Mouse (Mus musculus) hindbrain, embryonic 16.5 days (tissue): Measurements from ENCODE around the gene 1700016K19Rik. TPM values are rescaled to one million over a fixed set of nuclear protein-coding genes. Genes with fewer than 3 reads are reported as not detected.
A peak's percentile ranks its signal among the peaks of the same experiment; 100 is the strongest.

Experiments used
- ATAC-seq: fragments of 200-750 bp; cut with Nextera tagmentation; 2 replicates; pipeline ENCODE4 v1.8.0; 2017; ENCODE audit warnings: moderate TSS enrichment, moderate library complexity
- H3K27ac ChIP-seq: fragments of 300-500 bp; sonication (generic); 2 replicates; pipeline ENCODE4 v1.5.1; 2014; ENCODE audit warnings: low read depth, mild to moderate bottlenecking, control low read depth, low read length, moderate library complexity
- H3K27me3 ChIP-seq: fragments of 300-500 bp; sonication (generic); replicated peaks from 2 replicates; pipeline ENCODE4 v1.6.1; 2014; ENCODE audit warnings: low read length; ENCODE audit not compliant: control insufficient read depth, insufficient read depth
- H3K36me3 ChIP-seq: fragments of 300-500 bp; sonication (generic); 2 replicates; pipeline ENCODE4 v1.6.1; 2014; ENCODE audit warnings: mild to moderate bottlenecking, low read length, moderate library complexity, mixed read lengths; ENCODE audit not compliant: control insufficient read depth, insufficient read depth
- H3K4me1 ChIP-seq: fragments of 300-500 bp; sonication (generic); 2 replicates; pipeline ENCODE4 v1.6.1; 2014; ENCODE audit warnings: low read depth, low read length; ENCODE audit not compliant: control insufficient read depth, insufficient read depth
- H3K4me2 ChIP-seq: fragments of 300-500 bp; sonication (generic); 2 replicates; pipeline ENCODE4 v1.6.1; 2014; ENCODE audit warnings: mild to moderate bottlenecking, low read length, control low read depth, moderate library complexity
- H3K4me3 ChIP-seq: fragments of 300-500 bp; sonication (generic); 2 replicates; pipeline ENCODE4 v1.5.1; 2014; ENCODE audit warnings: mild to moderate bottlenecking, low read length, control low read depth, moderate library complexity
- H3K9ac ChIP-seq: fragments of 300-500 bp; sonication (generic); 2 replicates; pipeline ENCODE4 v1.6.1; 2014; ENCODE audit warnings: low read depth, mild to moderate bottlenecking, control low read depth, low read length, moderate library complexity
- H3K9me3 ChIP-seq: fragments of 300-500 bp; sonication (generic); 2 replicates; pipeline ENCODE4 v1.6.1; 2014; ENCODE audit warnings: mild to moderate bottlenecking, low read length, moderate library complexity; ENCODE audit not compliant: control insufficient read depth
- WGBS: fragments of 180-500 bp; shearing (Covaris S2); extraction: QIAGEN DNeasy Blood & Tissue Kit; methylation state at CpG from one replicate; pipeline ENCODE4 v1.1.7; 2014; 5-methylcytosine and 5-hydroxymethylcytosine counted together
- polyA plus RNA-seq: library from polyadenylated mRNA; unstranded; fragments of >200 nt; fragmentation: Nextera tagmentation; extraction: Ambion mirVana; gene quantifications from 2 replicates; pipeline ENCODE4 v1.2.1, GENCODE M21; 2015

Gene 1700016K19Rik
- polyA plus RNA-seq, 1 experiment from 2014 or later, result 5.0 TPM

DNA sequence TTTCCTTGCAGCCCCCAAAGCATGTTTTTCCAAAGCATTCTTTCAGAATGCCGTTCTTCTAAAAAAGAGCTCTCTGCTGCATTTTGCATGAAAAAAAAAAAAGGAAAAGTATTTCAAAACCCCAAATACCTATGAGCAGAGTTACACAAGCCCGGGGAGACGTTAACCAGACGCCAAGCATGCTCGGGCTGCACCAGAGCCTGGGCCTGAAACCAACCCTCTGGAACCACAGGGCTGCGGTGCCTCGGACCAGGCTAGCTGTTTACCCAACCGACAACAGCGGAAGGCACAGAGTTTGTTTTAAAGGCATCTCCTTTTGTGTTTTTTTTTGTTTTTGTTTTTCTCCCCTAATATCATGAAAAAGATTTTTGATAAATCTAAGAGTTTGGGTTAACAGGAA, 21.2 kb downstream of the 1700016K19Rik start:
- WGBS, result 85% methylated on average over 9 of the region's 9 CpGs
- Histone ChIP-seq H3K4me2 (no peak overlapping the region), H3K36me3 (no peaks in the 10 kb centered on the region), H3K4me3 (no peak overlapping the region), H3K27me3 (no peaks in the 10 kb centered on the region), H3K27ac (no peak overlapping the region), H3K4me1 (no peaks in the 10 kb centered on the region), H3K9ac (no peak overlapping the region), H3K9me3 (no peaks in the 10 kb centered on the region)
- ATAC-seq, result no peak

DNA sequence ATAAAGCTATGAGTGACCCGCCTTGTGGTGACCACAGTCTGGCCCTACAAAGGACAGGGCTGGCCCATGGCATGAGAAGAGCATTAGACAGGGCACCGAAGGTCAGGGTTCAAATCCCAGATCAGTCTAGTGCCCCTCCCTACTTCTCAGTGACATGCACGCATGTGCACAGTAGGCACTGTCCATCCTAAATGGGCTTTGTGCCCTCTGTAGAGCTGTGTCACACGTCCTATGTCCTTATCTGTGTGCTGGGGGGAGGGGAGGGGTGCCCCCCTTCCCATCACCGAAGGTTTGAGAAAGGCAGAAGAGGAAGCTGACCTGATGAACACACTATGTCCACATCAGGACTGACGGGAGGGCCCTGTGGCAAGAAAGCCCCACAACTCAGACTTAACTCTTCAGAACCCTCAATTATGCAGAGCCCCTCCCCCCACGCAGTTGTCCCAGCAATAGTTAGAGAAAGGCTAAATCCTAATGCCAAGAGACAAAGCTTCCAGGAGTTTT, 25.4 kb downstream of the 1700016K19Rik start:
- no peak overlapping the region for H3K27ac ChIP-seq
- ATAC-seq, result no peak
- no peaks in the 10 kb centered on the region for H3K36me3 ChIP-seq
- no peak overlapping the region for H3K9ac ChIP-seq
- H3K27me3 ChIP-seq, result no peaks in the 10 kb centered on the region
- 69% methylated on average over 7 of the region's 7 CpGs for WGBS
- H3K4me3 ChIP-seq, result no peak overlapping the region
- no peaks in the 10 kb centered on the region for H3K9me3 ChIP-seq
- peaks cover 13% of the 10 kb centered on the region for H3K4me1 ChIP-seq
- no peak overlapping the region for H3K4me2 ChIP-seq

GRCm38 (mm10) chr11:76026527-76027138, 26.9 kb downstream of the 1700016K19Rik start:
- Histone ChIP-seq H3K9ac (peak overlapping the region; percentile 80), H3K27ac (peak overlapping the region; percentile 44; the same call in 1 of the 2 replicates), H3K36me3 (no peaks in the 10 kb centered on the region), H3K4me3 (peak overlapping the region; percentile 76), H3K9me3 (no peaks in the 10 kb centered on the region), H3K4me1 (peaks cover 13% of the 10 kb centered on the region), H3K4me2 (peak overlapping the region; percentile 94), H3K27me3 (no peaks in the 10 kb centered on the region)
- WGBS, result 4% methylated on average over 12 of the region's 14 CpGs
- ATAC-seq, result no peak

DNA sequence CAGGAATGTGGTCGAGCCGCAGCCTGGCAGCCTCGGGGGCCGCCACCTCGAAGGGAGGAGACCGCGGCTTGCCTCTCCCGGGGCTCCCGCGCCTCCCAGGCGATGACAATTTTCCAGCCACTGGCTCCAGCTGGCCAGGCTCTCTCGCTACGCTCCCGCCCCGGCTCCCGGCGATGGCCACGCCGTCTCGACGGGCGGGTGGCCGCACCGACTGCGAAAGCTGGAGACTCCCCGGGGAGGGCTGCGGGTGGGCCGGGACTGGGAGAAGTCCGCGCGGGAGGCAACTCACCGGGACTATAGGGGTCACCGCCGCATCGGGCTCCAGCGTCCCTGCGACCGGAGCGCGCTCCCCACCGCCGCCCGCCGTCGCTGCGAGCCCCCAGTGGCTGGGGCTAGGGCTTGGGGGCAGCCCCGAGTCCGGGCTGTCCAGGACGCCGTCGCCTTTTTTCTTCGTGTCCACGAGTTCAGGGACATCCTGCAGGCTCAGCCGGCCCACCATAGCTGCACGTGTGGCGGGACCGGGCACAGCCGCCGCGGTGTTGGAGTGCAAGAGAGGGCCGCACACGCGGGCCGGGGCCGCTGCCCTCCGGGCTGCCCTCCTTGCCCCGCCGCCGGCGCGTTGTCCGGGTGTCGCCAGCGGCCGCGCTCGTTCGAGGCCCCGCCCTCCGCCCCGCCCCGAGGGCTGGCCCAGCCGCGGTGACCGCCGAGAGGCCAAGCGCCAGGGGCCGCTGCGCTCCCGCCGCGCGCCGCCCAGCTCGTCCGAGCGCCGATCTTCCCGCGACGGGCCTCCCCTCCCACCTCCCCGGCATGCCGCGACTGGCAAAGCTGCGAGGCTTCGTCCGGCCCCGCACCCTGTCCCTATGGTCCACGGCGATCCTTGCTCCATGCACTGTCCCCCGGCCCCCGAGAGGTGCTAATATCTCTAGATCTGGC, 27.7 kb downstream of the 1700016K19Rik start, which contains the start of gene Rflnb:
Gene Rflnb (minus strand): TSS at position 644 of the 933 bp plus-strand sequence.
- Histone ChIP-seq H3K27me3 (no peaks in the 10 kb centered on the region), H3K9me3 (no peaks in the 10 kb centered on the region), H3K27ac (peak within 1 kb of the TSS; percentile 44; the same call in 1 of the 2 replicates), H3K4me3 (peak within 1 kb of the TSS; percentile 76), H3K9ac (peak within 1 kb of the TSS; percentile 80), H3K4me1 (peaks cover 13% of the 10 kb centered on the region), H3K36me3 (no peaks in the 10 kb centered on the region), H3K4me2 (peak within 1 kb of the TSS; percentile 94)
- ATAC-seq, result peak; percentile 93
- under 1% methylated on average over 59 of the region's 112 CpGs for WGBS

GRCm38 (mm10) chr11:76028072-76028465, 28.4 kb downstream of the 1700016K19Rik start:
- Histone ChIP-seq H3K9me3 (no peaks in the 10 kb centered on the region), H3K27ac (no peak overlapping the region), H3K9ac (peak overlapping the region; percentile 80), H3K4me2 (peak overlapping the region; percentile 94), H3K4me1 (peaks cover 13% of the 10 kb centered on the region), H3K36me3 (no peaks in the 10 kb centered on the region), H3K27me3 (no peaks in the 10 kb centered on the region), H3K4me3 (peak overlapping the region; percentile 76)
- WGBS, result 3% methylated on average over 10 of the region's 14 CpGs
- 0 out of 2 replicates have a peak, but pooled peaks have one; percentile 22 for ATAC-seq

GRCm38 (mm10) chr11:76033359-76033758, 33.6 kb downstream of the 1700016K19Rik start:
- 75% methylated on average over 6 of the region's 6 CpGs for WGBS
- no peak for ATAC-seq

DNA sequence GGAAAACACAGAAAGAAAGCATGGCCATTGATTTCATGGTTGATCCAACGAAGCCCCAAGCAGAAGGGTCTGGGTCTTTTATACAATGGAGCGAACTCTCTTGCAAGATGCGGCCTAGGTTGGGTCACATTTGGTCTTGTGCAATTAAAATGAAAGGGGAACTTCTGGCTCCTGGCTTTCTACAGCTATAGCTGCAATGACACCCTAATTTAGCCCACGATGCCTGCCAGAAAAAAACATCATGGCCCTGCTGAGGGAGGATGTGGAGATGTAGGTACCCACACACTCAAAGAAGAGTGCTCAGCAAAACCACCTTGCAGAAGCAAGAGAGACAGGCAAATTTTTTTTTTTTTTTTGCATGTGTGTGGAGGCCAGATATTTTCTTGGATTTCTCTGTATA, 34.1 kb downstream of the 1700016K19Rik start:
- 57% methylated on average over 4 of the region's 4 CpGs for WGBS
- no peaks in the 10 kb centered on the region for H3K36me3 ChIP-seq
- no peak for ATAC-seq

More at GRCm38 (mm10) chr11:76033359-76033758, 33.6 kb downstream of the 1700016K19Rik start:
- H3K4me1 ChIP-seq, result no peaks in the 10 kb centered on the region
- H3K27me3 ChIP-seq, result no peaks in the 10 kb centered on the region
- no peak overlapping the region for H3K4me3 ChIP-seq
- no peaks in the 10 kb centered on the region for H3K9me3 ChIP-seq
- no peaks in the 10 kb centered on the region for H3K36me3 ChIP-seq
- no peak overlapping the region for H3K4me2 ChIP-seq
- no peak overlapping the region for H3K9ac ChIP-seq
- H3K27ac ChIP-seq, result no peak overlapping the region

GRCm38 (mm10) chr11:76035182-76035581, 35.5 kb downstream of the 1700016K19Rik start:
- 71% methylated on average over 8 of the region's 8 CpGs for WGBS
- no peaks in the 10 kb centered on the region for H3K9me3 ChIP-seq
- H3K27me3 ChIP-seq, result no peaks in the 10 kb centered on the region
- no peak overlapping the region for H3K4me3 ChIP-seq
- H3K9ac ChIP-seq, result no peak overlapping the region
- H3K4me2 ChIP-seq, result no peak overlapping the region
- H3K4me1 ChIP-seq, result no peaks in the 10 kb centered on the region
- no peak overlapping the region for H3K27ac ChIP-seq
- no peak for ATAC-seq
- H3K36me3 ChIP-seq, result no peaks in the 10 kb centered on the region

More for the DNA sequence above, 34.1 kb downstream of the 1700016K19Rik start:
- Histone ChIP-seq H3K27ac (no peak overlapping the region), H3K4me1 (no peaks in the 10 kb centered on the region), H3K9ac (no peak overlapping the region), H3K4me2 (no peak overlapping the region), H3K9me3 (no peaks in the 10 kb centered on the region), H3K27me3 (no peaks in the 10 kb centered on the region), H3K4me3 (no peak overlapping the region)
